Mouse (Mus musculus) testis, adult 2 months (tissue): ENCODE results near the gene Tspan31.

ENCODE experiments used
- CTCF ChIP-seq: fragments of 200-500 bp; IDR thresholded peaks from 2 replicates; pipeline ENCODE4 v1.5.1; 2012; ENCODE audit warnings: low read depth, mild to moderate bottlenecking, inconsistent platforms, low read length, moderate library complexity; ENCODE audit not compliant: control insufficient read depth, insufficient read depth, insufficient replicate concordance
- POLR2A ChIP-seq: fragments of 200-500 bp; IDR thresholded peaks from 2 replicates; pipeline ENCODE4 v1.6.1; 2012; ENCODE audit warnings: low read depth, mild to moderate bottlenecking, inconsistent platforms, low read length, moderate library complexity; ENCODE audit not compliant: control insufficient read depth

GRCm38 (mm10) chr10:127058708-127059107 is 11.4 kb downstream of the Tspan31 start:
- TF ChIP-seq CTCF (no peak), POLR2A (no peak)
